Mouse (Mus musculus): ENCODE measurements around the gene Slc38a10. TPM values are rescaled to one million over a fixed set of nuclear protein-coding genes. Genes with fewer than 3 reads are reported as not detected.

Slc38a10 gene
- total and polyA plus RNA-seq, 3 experiments, result 78.2 to 80.7 TPM; not detected in 1

GRCm38 (mm10) chr11:120136796-120137624 is 14.1 kb downstream of the Slc38a10 start:
- no peaks in the 10 kb centered on the region; the same call in 1 of the 2 replicates for H3K79me2 ChIP-seq (ENCODE audit: control insufficient read depth, insufficient read depth, low read length, poor library complexity)
- peak; percentile 91 for DNase-seq (ENCODE audit: low read depth, low spot score)
- H3K4me3 ChIP-seq (ENCODE audit: control insufficient read depth in 1 of 2, insufficient read depth in 1 of 2, low read depth in 2 of 2, low read length in 2 of 2), result no peak overlapping the region
- H3K27me3 ChIP-seq (ENCODE audit: control insufficient read depth in 1 of 2, insufficient read depth in 2 of 2, low read length in 2 of 2), result no peaks in the 10 kb centered on the region
- peaks cover 22 to 42% of the 10 kb centered on the region in 2 experiments for H3K4me1 ChIP-seq (ENCODE audit: control insufficient read depth in 1 of 2, insufficient read depth in 2 of 2, low read length in 2 of 2)
- TF ChIP-seq NRF1 (IDR thresholded peaks at IDR 0.05; ENCODE audit: insufficient read depth, low read depth, low read length, poor library complexity, severe bottlenecking), result no peak
- TF ChIP-seq EP300 (IDR thresholded peaks at IDR 0.05; ENCODE audit: low read depth in 1 of 2, low read length in 2 of 2), result peak; percentile 88 to 92
- TF ChIP-seq ZC3H11A (IDR thresholded peaks at IDR 0.05; ENCODE audit: low read depth, low read length), result no peak
- TF ChIP-seq MYB (IDR thresholded peaks at IDR 0.05; ENCODE audit: low read depth, low read length), result no peak
- peak; percentile 84 for TF ChIP-seq MAX (IDR thresholded peaks at IDR 0.05; ENCODE audit: low read length)
- TF ChIP-seq ETS1 (IDR thresholded peaks at IDR 0.05; ENCODE audit: low read depth, low read length), result peak; percentile 82; the same call in 1 of the 2 replicates
- peak; percentile 85 for TF ChIP-seq SIN3A (IDR thresholded peaks at IDR 0.05; ENCODE audit: low read length)
- TF ChIP-seq UBTF (IDR thresholded peaks at IDR 0.05; ENCODE audit: borderline replicate concordance, insufficient read depth, low read depth, low read length), result 0 out of 2 replicates have a peak, but pooled peaks have one; percentile 65
- TF ChIP-seq TBP (IDR thresholded peaks at IDR 0.05; ENCODE audit: low read depth, low read length), result peak; percentile 85
- TF ChIP-seq NELFE (IDR thresholded peaks at IDR 0.05; ENCODE audit: low read depth, low read length), result no peak
- peak; percentile 92 for TF ChIP-seq TCF12 (IDR thresholded peaks at IDR 0.05; ENCODE audit: low read depth, low read length)
- TF ChIP-seq CHD2 (IDR thresholded peaks at IDR 0.05; ENCODE audit: low read length), result no peak
- TF ChIP-seq GATA1 (IDR thresholded peaks at IDR 0.05; ENCODE audit: low read depth, low read length), result peak; percentile 92
- peak; percentile 87 for TF ChIP-seq MXI1 (IDR thresholded peaks at IDR 0.05; ENCODE audit: low read depth, low read length)
- peak; percentile 94 for TF ChIP-seq TAL1 (IDR thresholded peaks at IDR 0.05; ENCODE audit: low read length)
- peak; percentile 71; the same call in 1 of the 2 replicates for TF ChIP-seq BHLHE40 (IDR thresholded peaks at IDR 0.05; ENCODE audit: borderline replicate concordance, low read depth, low read length)
- peak; percentile 69 for TF ChIP-seq MYC (IDR thresholded peaks at IDR 0.05; ENCODE audit: low read depth, low read length)
- no peaks in the 10 kb centered on the region for H3K9me3 ChIP-seq (replicated peaks; ENCODE audit: insufficient read depth, low read length)
- peak overlapping the region; percentile 6 for H3K9ac ChIP-seq (ENCODE audit: control insufficient read depth, low read depth, low read length, poor library complexity, severe bottlenecking)
- H3K36me3 ChIP-seq (ENCODE audit: control insufficient read depth in 1 of 2, insufficient read depth in 2 of 2, low read length in 2 of 2), result peaks cover 8 to 35% of the 10 kb centered on the region in 2 experiments
- peak overlapping the region; percentile 63 for H3K27ac ChIP-seq (ENCODE audit: control insufficient read depth, low read depth, low read length)

- Histone ChIP-seq H3K9ac (ENCODE audit: control insufficient read depth, low read depth, low read length, poor library complexity, severe bottlenecking) (no peak overlapping the region), H3K4me1 (ENCODE audit: control insufficient read depth in 1 of 2, insufficient read depth in 2 of 2, low read length in 2 of 2) (peaks cover 22 to 42% of the 10 kb centered on the region in 2 experiments), H3K27me3 (ENCODE audit: control insufficient read depth in 1 of 2, insufficient read depth in 2 of 2, low read length in 2 of 2) (no peaks in the 10 kb centered on the region), H3K27ac (ENCODE audit: control insufficient read depth, low read depth, low read length) (peak overlapping the region; percentile 43; the same call in 1 of the 2 replicates), H3K4me3 (ENCODE audit: control insufficient read depth in 1 of 2, insufficient read depth in 1 of 2, low read depth in 2 of 2, low read length in 2 of 2) (no peak overlapping the region), H3K36me3 (ENCODE audit: control insufficient read depth in 1 of 2, insufficient read depth in 2 of 2, low read length in 2 of 2) (peaks cover 12 to 35% of the 10 kb centered on the region in 2 experiments), H3K9me3 (replicated peaks; ENCODE audit: insufficient read depth, low read length) (no peaks in the 10 kb centered on the region), H3K79me2 (ENCODE audit: control insufficient read depth, insufficient read depth, low read length, poor library complexity) (no peaks in the 10 kb centered on the region; the same call in 1 of the 2 replicates)
- DNase-seq (ENCODE audit: low read depth, low spot score), result no peak
- TF ChIP-seq GABPA (IDR thresholded peaks at IDR 0.05; ENCODE audit: low read depth, low read length), result no peak
- no peak for TF ChIP-seq KAT2A (conservative IDR thresholded peaks at IDR 0.05; ENCODE audit: low read depth, low read length)
- TF ChIP-seq USF1 (IDR thresholded peaks at IDR 0.05; ENCODE audit: low read depth, low read length), result no peak
- TF ChIP-seq ELF1 (IDR thresholded peaks at IDR 0.05; ENCODE audit: low read depth, low read length), result no peak
- no peak for TF ChIP-seq NELFE (IDR thresholded peaks at IDR 0.05; ENCODE audit: low read depth, low read length)
- no peak for TF ChIP-seq BHLHE40 (IDR thresholded peaks at IDR 0.05; ENCODE audit: borderline replicate concordance, low read depth, low read length)
- TF ChIP-seq RCOR1 (IDR thresholded peaks at IDR 0.05; ENCODE audit: low read depth, low read length), result no peak
- TF ChIP-seq TCF12 (IDR thresholded peaks at IDR 0.05; ENCODE audit: low read depth, low read length), result no peak
- no peak for TF ChIP-seq ZMIZ1 (IDR thresholded peaks at IDR 0.05; ENCODE audit: low read depth, low read length)
- TF ChIP-seq MAZ (IDR thresholded peaks at IDR 0.05; ENCODE audit: low read depth, low read length), result no peak
- no peak for TF ChIP-seq HCFC1 (IDR thresholded peaks at IDR 0.05; ENCODE audit: low read depth, low read length)
- TF ChIP-seq JUND (IDR thresholded peaks at IDR 0.05; ENCODE audit: low read depth, low read length), result no peak
- no peak for TF ChIP-seq ZNF384 (IDR thresholded peaks at IDR 0.05; ENCODE audit: low read depth, low read length)
- no peak for TF ChIP-seq NRF1 (IDR thresholded peaks at IDR 0.05; ENCODE audit: insufficient read depth, low read depth, low read length, poor library complexity, severe bottlenecking)
- TF ChIP-seq MXI1 (IDR thresholded peaks at IDR 0.05; ENCODE audit: low read depth, low read length), result no peak
- no peak for TF ChIP-seq EP300 (IDR thresholded peaks at IDR 0.05; ENCODE audit: low read depth in 1 of 2, low read length in 2 of 2)
- TF ChIP-seq TBP (IDR thresholded peaks at IDR 0.05; ENCODE audit: low read depth, low read length), result no peak
- no peak for TF ChIP-seq MAFK (IDR thresholded peaks at IDR 0.05; ENCODE audit: borderline replicate concordance, low read depth, low read length)
- no peak for TF ChIP-seq E2F4 (IDR thresholded peaks at IDR 0.05; ENCODE audit: borderline replicate concordance, low read depth, low read length)
Observed at GRCm38 (mm10) chr11:120136195-120136594, 15.0 kb downstream of the Slc38a10 start.

All from MEL (cell line).